Comparison of ENCODE assay signal across 16 mouse cellular contexts in the genomic region with DNA sequence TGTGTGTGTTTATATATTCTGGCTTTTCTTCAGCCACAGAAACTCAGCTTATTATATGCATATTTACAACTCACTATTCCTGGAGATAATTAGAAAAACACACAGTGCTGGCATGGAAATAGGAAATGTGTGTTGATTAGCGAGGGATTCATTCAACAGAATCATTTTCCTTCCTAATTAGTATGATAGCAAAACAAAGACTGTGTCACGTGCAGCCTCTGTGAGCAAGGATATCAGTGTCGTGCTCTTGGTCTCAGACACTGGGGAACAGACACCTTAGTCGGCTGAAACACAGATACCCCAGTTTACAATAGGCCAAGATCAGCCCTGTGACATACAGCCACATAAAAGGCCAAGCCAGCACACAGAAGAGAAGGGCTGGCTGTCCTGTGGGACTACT.
DNase-seq lines count a peak whose midpoint lies in the region; ATAC-seq and TF ChIP-seq lines count a peak whose summit lies in the region.
"Had no signal": no experiment of that assay in that cellular context is flagged by ENCODE, and none has a peak within 500 bp of the region (broad histone marks: within the 10 kb centered on the region; RNA-seq: fewer than 3 reads in every experiment).

No protein-coding gene starts in this region.

- no peak overlapping the region for H3K4me3 ChIP-seq in heart, embryonic 11.5 days (ENCODE audit: low read depth, low read length)
- no peak overlapping the region for H3K4me3 ChIP-seq in brown adipose tissue, adult 24 weeks (ENCODE audit: insufficient read depth, low read depth, low read length)
- no peak overlapping the region for H3K4me3 ChIP-seq in forebrain, embryonic 13.5 days
- H3K4me3 ChIP-seq in midbrain, embryonic 15.5 days, result no peak overlapping the region
- no peak overlapping the region for H3K4me3 ChIP-seq in thymus, adult 2 months (ENCODE audit: control insufficient read depth, insufficient read depth, low read length)
- no peak overlapping the region for H3K4me3 ChIP-seq in kidney, embryonic 16.5 days (ENCODE audit: low read length)
- H3K4me3 ChIP-seq: heart, embryonic 13.5 days; intestine, embryonic 15.5 days; limb, embryonic 13.5 days; liver, embryonic 15.5 days had no signal

- TF ChIP-seq POLR2A in thymus, adult 2 months (IDR thresholded peaks at IDR 0.05; ENCODE audit: control insufficient read depth, extremely low read depth, insufficient read depth, low read length, poor library complexity), result no peak

- no peak overlapping the region for H3K4me2 ChIP-seq in heart, embryonic 11.5 days
- H3K4me2 ChIP-seq in forebrain, embryonic 13.5 days, result no peak overlapping the region
- H3K4me2 ChIP-seq in midbrain, embryonic 15.5 days, result no peak overlapping the region
- no peak overlapping the region for H3K4me2 ChIP-seq in kidney, embryonic 16.5 days (replicated peaks; ENCODE audit: low read depth, low read length)
- H3K4me2 ChIP-seq: heart, embryonic 13.5 days; intestine, embryonic 15.5 days; limb, embryonic 13.5 days; liver, embryonic 15.5 days had no signal

- no peak overlapping the region for H3K27ac ChIP-seq in heart, embryonic 11.5 days (ENCODE audit: low read depth, low read length)
- H3K27ac ChIP-seq in brown adipose tissue, adult 24 weeks (replicated peaks; ENCODE audit: low read depth, low read length), result peak overlapping the region; percentile 48; the same call in 1 of the 2 replicates
- 0 out of 2 replicates have a peak overlapping the region, but pooled peaks have one; percentile 10 for H3K27ac ChIP-seq in forebrain, embryonic 13.5 days
- H3K27ac ChIP-seq in midbrain, embryonic 15.5 days, result peak overlapping the region; percentile 63
- no peak overlapping the region for H3K27ac ChIP-seq in thymus, adult 2 months (ENCODE audit: control insufficient read depth, insufficient read depth, low read length)
- H3K27ac ChIP-seq in kidney, embryonic 16.5 days (ENCODE audit: low read length), result no peak overlapping the region
- H3K27ac ChIP-seq: heart, embryonic 13.5 days; intestine, embryonic 15.5 days; limb, embryonic 13.5 days; liver, embryonic 15.5 days had no signal

- DNase-seq in heart, adult 9 months (ENCODE audit: low spot score in 2 of 2), result peak; percentile 60 to 62
- DNase-seq in thymus, adult 2 months, result no peak
- DNase-seq: adrenal gland, adult 8-10 months; cerebellum, adult 9-10 months; kidney, postnatal 10 days; lung, postnatal 10 days had no signal

- H3K27me3 ChIP-seq in heart, embryonic 11.5 days (ENCODE audit: control insufficient read depth, insufficient read depth, low read length), result no peaks in the 10 kb centered on the region
- no peaks in the 10 kb centered on the region for H3K27me3 ChIP-seq in forebrain, embryonic 13.5 days
- H3K27me3 ChIP-seq in midbrain, embryonic 15.5 days (replicated peaks), result no peaks in the 10 kb centered on the region
- H3K27me3 ChIP-seq in thymus, adult 2 months (ENCODE audit: control insufficient read depth, insufficient read depth, low read length), result no peaks in the 10 kb centered on the region
- no peaks in the 10 kb centered on the region for H3K27me3 ChIP-seq in kidney, embryonic 16.5 days (ENCODE audit: insufficient read depth, low read length)
- H3K27me3 ChIP-seq: heart, embryonic 13.5 days; intestine, embryonic 15.5 days; limb, embryonic 13.5 days; liver, embryonic 15.5 days had no signal

- no peaks in the 10 kb centered on the region for H3K36me3 ChIP-seq in heart, embryonic 11.5 days (ENCODE audit: control insufficient read depth, insufficient read depth, low read length)
- H3K36me3 ChIP-seq in forebrain, embryonic 13.5 days (ENCODE audit: poor library complexity, severe bottlenecking), result no peaks in the 10 kb centered on the region
- H3K36me3 ChIP-seq in midbrain, embryonic 15.5 days (replicated peaks), result no peaks in the 10 kb centered on the region
- H3K36me3 ChIP-seq in thymus, adult 2 months (ENCODE audit: control insufficient read depth, insufficient read depth, low read length), result no peaks in the 10 kb centered on the region
- H3K36me3 ChIP-seq in kidney, embryonic 16.5 days (ENCODE audit: insufficient read depth, low read length), result no peaks in the 10 kb centered on the region
- H3K36me3 ChIP-seq: heart, embryonic 13.5 days; intestine, embryonic 15.5 days; limb, embryonic 13.5 days; liver, embryonic 15.5 days had no signal

- H3K4me1 ChIP-seq in heart, embryonic 11.5 days (ENCODE audit: control insufficient read depth, insufficient read depth, low read length), result no peaks in the 10 kb centered on the region
- H3K4me1 ChIP-seq in brown adipose tissue, adult 24 weeks (ENCODE audit: control insufficient read depth, insufficient read depth, insufficient read length, low read length), result peaks cover 13% of the 10 kb centered on the region; the same call in 1 of the 2 replicates
- peaks cover 7% of the 10 kb centered on the region for H3K4me1 ChIP-seq in forebrain, embryonic 13.5 days
- peaks cover 6% of the 10 kb centered on the region for H3K4me1 ChIP-seq in midbrain, embryonic 15.5 days
- H3K4me1 ChIP-seq in thymus, adult 2 months (replicated peaks; ENCODE audit: control insufficient read depth, insufficient read depth, low read length), result no peaks in the 10 kb centered on the region
- H3K4me1 ChIP-seq in kidney, embryonic 16.5 days (ENCODE audit: insufficient read depth, low read length), result no peaks in the 10 kb centered on the region
- H3K4me1 ChIP-seq: heart, embryonic 13.5 days; intestine, embryonic 15.5 days; limb, embryonic 13.5 days; liver, embryonic 15.5 days had no signal

- 59% methylated on average over 4 of the region's 4 CpGs for WGBS in heart, embryonic 11.5 days (ENCODE audit: insufficient replicate concordance)
- 25% methylated on average over 4 of the region's 4 CpGs for WGBS in forebrain, embryonic 13.5 days
- WGBS in midbrain, embryonic 15.5 days, result 42% methylated on average over 4 of the region's 4 CpGs
- 86% methylated on average over 4 of the region's 4 CpGs for WGBS in thymus, adult 2 months
- WGBS in kidney, embryonic 16.5 days, result 40% methylated on average over 4 of the region's 4 CpGs

- no peak overlapping the region for H3K9ac ChIP-seq in heart, embryonic 11.5 days (ENCODE audit: low read depth, low read length)
- no peak overlapping the region for H3K9ac ChIP-seq in forebrain, embryonic 13.5 days
- no peak overlapping the region for H3K9ac ChIP-seq in midbrain, embryonic 15.5 days
- no peak overlapping the region for H3K9ac ChIP-seq in kidney, embryonic 16.5 days (replicated peaks; ENCODE audit: low read length)
- H3K9ac ChIP-seq: heart, embryonic 13.5 days; intestine, embryonic 15.5 days; limb, embryonic 13.5 days; liver, embryonic 15.5 days had no signal

- no peak for ATAC-seq in heart, embryonic 11.5 days (replicated peaks; ENCODE audit: insufficient number of reproducible peaks, low FRiP score, low TSS enrichment)
- peak; percentile 71 for ATAC-seq in forebrain, embryonic 13.5 days
- peak; percentile 76 for ATAC-seq in midbrain, embryonic 15.5 days (replicated peaks)
- no peak for ATAC-seq in kidney, embryonic 16.5 days (ENCODE audit: low FRiP score, low TSS enrichment)
- ATAC-seq: CD4-positive, CD25-positive, alpha-beta regulatory T cell, adult 4 months; intestine, embryonic 15.5 days had no signal

- no peaks in the 10 kb centered on the region for H3K9me3 ChIP-seq in heart, embryonic 11.5 days (replicated peaks; ENCODE audit: control insufficient read depth, low read length)
- H3K9me3 ChIP-seq in forebrain, embryonic 13.5 days (replicated peaks), result no peaks in the 10 kb centered on the region
- no peaks in the 10 kb centered on the region for H3K9me3 ChIP-seq in midbrain, embryonic 15.5 days
- no peaks in the 10 kb centered on the region for H3K9me3 ChIP-seq in kidney, embryonic 16.5 days (ENCODE audit: low read length)
- H3K9me3 ChIP-seq: heart, embryonic 13.5 days; intestine, embryonic 15.5 days; limb, embryonic 13.5 days; liver, embryonic 15.5 days had no signal

- no peak for TF ChIP-seq CTCF in thymus, adult 2 months (IDR thresholded peaks at IDR 0.05; ENCODE audit: borderline replicate concordance, control insufficient read depth, extremely low read depth, insufficient read depth, low read length, poor library complexity)

Comparison
In these comparisons a context has a peak if more than half of its experiments do, and no peak if none do; other contexts are left out.
1. ATAC-seq: peak in forebrain, embryonic 13.5 days (single experiment) and midbrain, embryonic 15.5 days (single experiment); none in heart, embryonic 11.5 days (single experiment) and kidney, embryonic 16.5 days (single experiment).
2. H3K27ac ChIP-seq: peak in brown adipose tissue, adult 24 weeks (single experiment), forebrain, embryonic 13.5 days (single experiment) and midbrain, embryonic 15.5 days (single experiment); none in heart, embryonic 11.5 days (single experiment), thymus, adult 2 months (single experiment) and kidney, embryonic 16.5 days (single experiment).